Mouse (Mus musculus): Measurements from ENCODE around the gene Top3a. TPM values are rescaled to one million over a fixed set of nuclear protein-coding genes. Genes with fewer than 3 reads are reported as not detected.

The Top3a gene
- polyA plus RNA-seq, 1 experiment from 2014 or later: 10.5 TPM

DNA sequence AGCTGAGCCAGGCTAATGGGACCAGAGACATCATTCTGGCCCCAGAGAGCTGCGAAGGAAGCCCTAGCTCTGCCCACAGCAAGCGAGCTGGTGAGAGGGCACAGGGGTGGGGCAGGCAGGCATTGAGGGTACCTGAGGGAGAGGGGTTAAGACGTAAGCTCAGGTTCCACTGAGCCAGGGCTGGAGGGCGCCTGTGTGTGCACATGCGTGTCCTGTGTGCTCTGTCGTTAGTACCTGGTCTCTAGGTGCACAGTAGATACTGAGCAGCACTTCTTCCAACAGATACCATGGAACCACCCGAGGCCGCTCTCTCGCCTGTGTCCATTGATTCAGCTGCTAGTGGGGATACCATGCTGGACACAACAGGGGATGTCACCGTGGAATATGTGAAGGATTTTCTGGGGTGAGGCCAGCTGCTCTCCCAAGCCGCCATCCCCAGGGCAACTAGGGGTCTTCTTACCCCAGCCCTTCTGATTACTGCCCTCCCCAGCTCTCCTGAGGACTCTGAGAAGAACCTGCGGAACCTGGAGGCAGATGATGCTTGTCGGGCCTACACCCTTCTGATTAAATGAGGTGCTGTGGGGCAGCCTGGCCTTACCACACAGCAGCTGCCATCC, 64.4 kb downstream of the Top3a start:
- Histone ChIP-seq H3K4me3 (ENCODE audit: low read depth, low read length) (no peak overlapping the region), H3K4me2 (no peak overlapping the region), H3K36me3 (ENCODE audit: control insufficient read depth, insufficient read depth, low read length) (peaks cover 65% of the 10 kb centered on the region), H3K27me3 (ENCODE audit: control insufficient read depth, insufficient read depth, low read length) (no peaks in the 10 kb centered on the region), H3K27ac (ENCODE audit: low read depth, low read length) (no peak overlapping the region), H3K9me3 (replicated peaks; ENCODE audit: control insufficient read depth, low read length) (no peaks in the 10 kb centered on the region), H3K9ac (ENCODE audit: low read depth, low read length) (no peak overlapping the region), H3K4me1 (ENCODE audit: control insufficient read depth, insufficient read depth, low read length) (no peaks in the 10 kb centered on the region)
- ATAC-seq (replicated peaks; ENCODE audit: insufficient number of reproducible peaks, low FRiP score, low TSS enrichment): no peak
- 91% methylated on average over 13 of the region's 13 CpGs for whole genome bisulfite sequencing (ENCODE audit: insufficient replicate concordance)

DNA sequence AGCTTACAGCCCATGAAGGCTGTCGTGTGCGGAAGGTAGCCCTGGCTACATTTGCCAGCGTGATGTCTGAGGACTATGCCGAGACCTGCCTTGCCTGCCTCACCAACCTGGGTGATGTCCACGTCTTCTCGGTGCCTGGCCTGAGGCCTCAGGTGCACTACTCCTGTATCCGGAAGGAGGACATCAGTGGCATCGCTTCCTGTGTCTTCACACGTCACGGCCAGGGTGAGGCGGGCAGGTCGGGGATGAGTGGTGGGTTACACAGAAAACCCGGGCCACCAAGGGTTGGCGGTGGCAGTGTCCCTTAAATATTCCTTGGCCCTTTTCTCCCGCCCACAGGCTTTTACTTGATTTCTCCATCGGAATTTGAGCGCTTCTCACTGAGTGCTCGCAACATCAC, 65.1 kb downstream of the Top3a start:
- H3K4me1 ChIP-seq (ENCODE audit: control insufficient read depth, insufficient read depth, low read length): no peaks in the 10 kb centered on the region
- no peak for ATAC-seq (replicated peaks; ENCODE audit: insufficient number of reproducible peaks, low FRiP score, low TSS enrichment)
- no peaks in the 10 kb centered on the region for H3K27me3 ChIP-seq (ENCODE audit: control insufficient read depth, insufficient read depth, low read length)
- H3K4me3 ChIP-seq (ENCODE audit: low read depth, low read length): no peak overlapping the region
- 92% methylated on average over 18 of the region's 18 CpGs for WGBS (ENCODE audit: insufficient replicate concordance)
- no peak overlapping the region for H3K4me2 ChIP-seq
- H3K27ac ChIP-seq (ENCODE audit: low read depth, low read length): no peak overlapping the region
- no peaks in the 10 kb centered on the region for H3K9me3 ChIP-seq (replicated peaks; ENCODE audit: control insufficient read depth, low read length)
- H3K36me3 ChIP-seq (ENCODE audit: control insufficient read depth, insufficient read depth, low read length): peaks cover 71% of the 10 kb centered on the region
- H3K9ac ChIP-seq (ENCODE audit: low read depth, low read length): no peak overlapping the region

DNA sequence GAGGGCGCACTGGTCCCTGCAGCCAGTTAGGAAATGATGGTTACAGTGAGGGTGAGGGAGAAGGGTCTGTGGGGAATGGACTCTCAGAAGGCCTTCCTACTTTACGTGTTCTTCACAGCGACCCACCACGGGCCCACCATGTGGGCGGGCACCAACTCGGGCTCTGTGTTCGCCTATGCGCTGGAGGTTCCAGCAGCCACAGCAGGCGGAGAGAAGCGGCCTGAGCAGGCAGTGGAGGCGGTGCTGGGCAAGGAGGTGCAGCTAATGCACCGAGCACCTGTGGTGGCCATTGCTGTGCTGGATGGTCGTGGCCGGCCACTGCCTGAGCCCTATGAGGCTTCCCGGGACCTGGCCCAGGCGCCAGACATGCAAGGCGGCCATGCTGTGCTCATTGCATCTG, 65.9 kb downstream of the Top3a start:
- Histone ChIP-seq H3K27me3 (ENCODE audit: control insufficient read depth, insufficient read depth, low read length) (no peaks in the 10 kb centered on the region), H3K4me2 (no peak overlapping the region), H3K4me3 (ENCODE audit: low read depth, low read length) (no peak overlapping the region), H3K36me3 (ENCODE audit: control insufficient read depth, insufficient read depth, low read length) (peaks cover 74% of the 10 kb centered on the region), H3K27ac (ENCODE audit: low read depth, low read length) (no peak overlapping the region), H3K4me1 (ENCODE audit: control insufficient read depth, insufficient read depth, low read length) (no peaks in the 10 kb centered on the region), H3K9ac (ENCODE audit: low read depth, low read length) (no peak overlapping the region), H3K9me3 (replicated peaks; ENCODE audit: control insufficient read depth, low read length) (no peaks in the 10 kb centered on the region)
- no peak for ATAC-seq (replicated peaks; ENCODE audit: insufficient number of reproducible peaks, low FRiP score, low TSS enrichment)
- WGBS (ENCODE audit: insufficient replicate concordance): 96% methylated on average over 17 of the region's 17 CpGs

DNA sequence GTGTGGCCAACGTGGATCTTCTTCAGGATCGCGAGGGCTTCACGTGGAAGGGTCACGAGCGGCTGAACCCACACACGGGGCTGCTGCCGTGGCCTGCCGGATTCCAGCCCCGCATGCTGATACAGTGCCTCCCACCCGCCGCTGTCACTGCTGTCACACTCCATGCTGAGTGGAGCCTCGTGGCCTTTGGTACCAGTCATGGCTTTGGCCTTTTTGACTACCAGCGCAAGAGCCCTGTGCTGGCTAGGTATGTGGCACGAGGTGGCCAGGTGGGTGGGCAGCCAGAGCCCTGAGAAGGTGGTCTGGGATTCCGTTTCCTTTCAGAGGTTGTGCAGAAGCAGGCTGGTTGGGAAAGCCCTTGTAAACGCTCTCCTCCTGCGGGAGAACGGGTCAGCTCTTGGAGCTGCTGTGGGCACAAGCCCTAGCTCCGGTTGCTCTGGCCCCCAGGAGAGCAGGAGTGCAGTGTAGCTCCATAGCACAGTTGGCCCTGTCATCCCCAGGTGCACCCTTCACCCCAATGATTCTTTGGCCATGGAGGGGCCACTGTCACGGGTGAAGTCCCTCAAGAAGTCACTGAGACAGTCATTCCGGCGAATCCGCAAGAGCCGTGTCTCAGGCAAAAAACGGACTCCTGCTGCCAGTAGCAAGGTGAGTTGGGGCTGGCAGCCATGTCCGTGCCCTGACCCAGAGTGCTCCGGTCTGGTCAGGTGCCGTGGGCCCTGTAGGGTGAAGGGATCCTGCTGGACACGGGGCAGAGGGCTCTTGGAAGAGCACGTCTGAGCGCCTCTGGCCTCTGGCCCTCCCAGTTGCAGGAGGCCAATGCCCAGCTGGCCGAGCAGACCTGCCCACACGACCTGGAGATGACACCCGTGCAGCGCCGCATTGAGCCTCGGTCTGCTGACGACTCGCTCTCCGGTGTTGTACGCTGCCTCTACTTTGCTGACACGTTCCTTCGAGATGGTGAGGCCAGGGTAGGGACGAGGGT, 67.4 kb downstream of the Top3a start:
- H3K4me1 ChIP-seq (ENCODE audit: control insufficient read depth, insufficient read depth, low read length): no peaks in the 10 kb centered on the region
- no peaks in the 10 kb centered on the region for H3K27me3 ChIP-seq (ENCODE audit: control insufficient read depth, insufficient read depth, low read length)
- peaks cover 79% of the 10 kb centered on the region for H3K36me3 ChIP-seq (ENCODE audit: control insufficient read depth, insufficient read depth, low read length)
- no peak overlapping the region for H3K9ac ChIP-seq (ENCODE audit: low read depth, low read length)
- H3K27ac ChIP-seq (ENCODE audit: low read depth, low read length): no peak overlapping the region
- no peak overlapping the region for H3K4me3 ChIP-seq (ENCODE audit: low read depth, low read length)
- no peak overlapping the region for H3K4me2 ChIP-seq
- H3K9me3 ChIP-seq (replicated peaks; ENCODE audit: control insufficient read depth, low read length): no peaks in the 10 kb centered on the region
- no peak for ATAC-seq (replicated peaks; ENCODE audit: insufficient number of reproducible peaks, low FRiP score, low TSS enrichment)
- WGBS (ENCODE audit: insufficient replicate concordance): 89% methylated on average over 45 of the region's 45 CpGs

DNA sequence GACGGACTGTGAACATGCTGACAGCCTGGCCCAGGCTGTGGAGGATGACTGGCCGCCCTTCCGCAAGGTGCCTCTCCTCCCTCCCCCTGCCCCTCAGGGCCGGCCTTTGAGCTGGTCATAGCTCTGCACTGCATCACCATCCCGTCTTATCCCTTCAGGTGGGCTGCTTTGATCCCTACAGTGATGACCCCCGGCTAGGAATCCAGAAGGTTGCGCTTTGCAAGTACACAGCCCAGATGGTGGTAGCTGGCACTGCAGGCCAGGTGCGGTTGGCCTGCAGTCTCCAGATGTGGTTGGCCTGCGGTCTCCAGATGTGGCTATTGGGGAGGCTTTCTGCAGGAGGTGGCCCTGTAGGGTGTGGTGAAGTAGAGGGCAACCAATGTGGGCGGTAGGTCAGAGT, 68.5 kb downstream of the Top3a start:
- WGBS (ENCODE audit: insufficient replicate concordance): 85% methylated on average over 10 of the region's 10 CpGs
- Histone ChIP-seq H3K9ac (ENCODE audit: low read depth, low read length) (no peak overlapping the region), H3K27ac (ENCODE audit: low read depth, low read length) (no peak overlapping the region), H3K4me2 (no peak overlapping the region), H3K36me3 (ENCODE audit: control insufficient read depth, insufficient read depth, low read length) (peaks cover 77% of the 10 kb centered on the region), H3K9me3 (replicated peaks; ENCODE audit: control insufficient read depth, low read length) (no peaks in the 10 kb centered on the region), H3K27me3 (ENCODE audit: control insufficient read depth, insufficient read depth, low read length) (no peaks in the 10 kb centered on the region), H3K4me1 (ENCODE audit: control insufficient read depth, insufficient read depth, low read length) (no peaks in the 10 kb centered on the region; the same call in 1 of the 2 replicates), H3K4me3 (ENCODE audit: low read depth, low read length) (no peak overlapping the region)
- ATAC-seq (replicated peaks; ENCODE audit: insufficient number of reproducible peaks, low FRiP score, low TSS enrichment): no peak

DNA sequence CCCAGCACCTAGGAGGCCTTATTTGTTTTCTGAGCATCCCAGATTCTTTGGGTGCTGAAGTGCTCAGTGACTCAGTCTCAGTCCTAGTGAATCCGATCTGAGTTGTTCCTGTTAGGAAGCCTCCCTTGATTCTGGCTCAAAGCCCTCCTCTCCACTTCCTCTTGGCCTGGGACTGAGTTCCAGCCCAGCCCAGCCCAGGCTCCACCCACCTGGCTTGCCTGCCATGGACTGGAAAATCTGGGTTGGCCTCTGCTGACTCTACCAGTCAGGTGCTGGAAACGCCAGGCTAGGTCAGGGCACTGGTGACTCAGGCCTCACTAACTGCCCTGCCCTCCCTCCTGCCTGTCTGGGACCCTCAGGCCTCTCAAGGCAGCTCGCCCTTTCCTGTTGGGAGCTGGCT, 69.5 kb downstream of the Top3a start:
- H3K4me2 ChIP-seq: no peak overlapping the region
- H3K9ac ChIP-seq (ENCODE audit: low read depth, low read length): no peak overlapping the region
- H3K4me3 ChIP-seq (ENCODE audit: low read depth, low read length): no peak overlapping the region
- no peak overlapping the region for H3K27ac ChIP-seq (ENCODE audit: low read depth, low read length)
- no peak for ATAC-seq (replicated peaks; ENCODE audit: insufficient number of reproducible peaks, low FRiP score, low TSS enrichment)
- peaks cover 4% of the 10 kb centered on the region; the same call in 1 of the 2 replicates for H3K4me1 ChIP-seq (ENCODE audit: control insufficient read depth, insufficient read depth, low read length)
- H3K27me3 ChIP-seq (ENCODE audit: control insufficient read depth, insufficient read depth, low read length): no peaks in the 10 kb centered on the region
- 76% methylated on average over 3 of the region's 3 CpGs for WGBS (ENCODE audit: insufficient replicate concordance)
- no peaks in the 10 kb centered on the region for H3K9me3 ChIP-seq (replicated peaks; ENCODE audit: control insufficient read depth, low read length)
- H3K36me3 ChIP-seq (ENCODE audit: control insufficient read depth, insufficient read depth, low read length): peaks cover 70% of the 10 kb centered on the region

DNA sequence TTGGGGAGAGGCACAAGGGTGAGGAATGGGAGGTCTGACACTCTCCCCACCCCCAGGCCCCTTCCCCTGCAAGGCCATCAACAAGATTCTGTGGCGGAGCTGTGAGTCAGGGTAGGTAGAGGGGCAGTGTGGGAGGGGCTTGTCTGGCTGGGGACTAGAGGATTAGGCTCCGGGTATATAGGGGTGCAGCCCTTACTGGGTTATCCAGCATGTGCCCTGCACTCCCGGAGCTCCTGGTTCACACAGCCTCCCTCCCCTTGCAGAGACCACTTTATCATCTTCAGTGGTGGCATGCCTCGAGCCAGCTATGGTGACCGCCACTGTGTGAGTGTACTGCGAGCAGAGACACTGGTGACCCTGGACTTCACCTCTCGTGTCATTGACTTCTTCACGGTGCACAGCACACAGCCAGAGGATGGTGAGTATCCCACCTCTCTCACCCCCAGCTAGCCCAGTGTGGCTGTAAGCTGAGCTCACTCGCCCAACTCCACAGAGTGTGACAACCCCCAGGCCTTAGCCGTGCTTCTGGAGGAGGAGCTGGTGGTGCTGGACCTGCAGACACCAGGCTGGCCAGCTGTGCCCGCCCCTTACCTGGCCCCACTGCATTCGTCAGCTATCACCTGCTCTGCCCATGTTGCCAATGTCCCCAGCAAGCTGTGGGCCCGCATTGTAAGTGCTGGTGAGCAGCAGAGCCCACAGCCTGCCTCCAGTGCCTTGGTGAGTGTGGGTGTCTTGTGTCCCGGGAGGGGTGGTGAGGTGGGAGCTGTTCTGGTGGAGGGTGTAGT, 70.3 kb downstream of the Top3a start:
- Histone ChIP-seq H3K27ac (ENCODE audit: low read depth, low read length) (no peak overlapping the region), H3K27me3 (ENCODE audit: control insufficient read depth, insufficient read depth, low read length) (no peaks in the 10 kb centered on the region), H3K4me2 (no peak overlapping the region), H3K4me3 (ENCODE audit: low read depth, low read length) (no peak overlapping the region), H3K36me3 (ENCODE audit: control insufficient read depth, insufficient read depth, low read length) (peaks cover 62% of the 10 kb centered on the region), H3K4me1 (ENCODE audit: control insufficient read depth, insufficient read depth, low read length) (peaks cover 4% of the 10 kb centered on the region), H3K9me3 (replicated peaks; ENCODE audit: control insufficient read depth, low read length) (no peaks in the 10 kb centered on the region), H3K9ac (ENCODE audit: low read depth, low read length) (no peak overlapping the region)
- 84% methylated on average over 14 of the region's 14 CpGs for WGBS (ENCODE audit: insufficient replicate concordance)
- no peak for ATAC-seq (replicated peaks; ENCODE audit: insufficient number of reproducible peaks, low FRiP score, low TSS enrichment)

DNA sequence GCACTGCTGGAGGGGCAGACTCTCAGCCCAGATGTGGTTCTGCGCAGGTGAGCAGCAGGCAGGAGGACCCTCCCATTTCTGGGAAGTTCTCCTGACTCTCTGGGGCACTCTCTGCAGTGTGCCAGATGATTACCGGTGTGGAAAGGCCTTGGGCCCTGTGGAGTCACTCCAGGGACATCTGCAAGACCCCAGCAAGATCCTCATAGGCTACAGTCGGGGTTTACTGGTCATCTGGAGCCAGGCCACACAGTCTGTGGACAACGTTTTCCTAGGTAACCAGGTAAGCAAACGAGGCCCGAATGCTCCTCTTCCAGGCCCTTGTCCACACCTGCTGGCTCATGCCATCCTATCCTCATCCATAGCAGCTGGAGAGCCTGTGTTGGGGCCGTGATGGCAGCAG, 71.1 kb downstream of the Top3a start:
- Histone ChIP-seq H3K27me3 (ENCODE audit: control insufficient read depth, insufficient read depth, low read length) (no peaks in the 10 kb centered on the region), H3K27ac (ENCODE audit: low read depth, low read length) (no peak overlapping the region), H3K4me1 (ENCODE audit: control insufficient read depth, insufficient read depth, low read length) (peaks cover 8% of the 10 kb centered on the region), H3K9me3 (replicated peaks; ENCODE audit: control insufficient read depth, low read length) (no peaks in the 10 kb centered on the region), H3K4me3 (ENCODE audit: low read depth, low read length) (no peak overlapping the region), H3K36me3 (ENCODE audit: control insufficient read depth, insufficient read depth, low read length) (peaks cover 54% of the 10 kb centered on the region), H3K9ac (ENCODE audit: low read depth, low read length) (no peak overlapping the region), H3K4me2 (no peak overlapping the region)
- 92% methylated on average over 7 of the region's 7 CpGs for WGBS (ENCODE audit: insufficient replicate concordance)
- ATAC-seq (replicated peaks; ENCODE audit: insufficient number of reproducible peaks, low FRiP score, low TSS enrichment): no peak

All from heart, embryonic 11.5 days (tissue).